Mouse (Mus musculus) liver, embryonic 18 days (tissue): ENCODE measurements around the gene Smpd4. TPM values are rescaled to one million over a fixed set of nuclear protein-coding genes. Genes with fewer than 3 reads are reported as not detected.

ENCODE experiments used
- polyA plus RNA-seq: library from polyadenylated mRNA; depleted of rRNA; stranded (reverse); fragments of >200 nt; gene quantifications from 2 replicates; pipeline ENCODE4 v1.2.3, GENCODE M21; 2012; rRNA removed

Smpd4 gene
- 17.5 and 17.6 TPM in 2 replicates for polyA plus RNA-seq

DNA sequence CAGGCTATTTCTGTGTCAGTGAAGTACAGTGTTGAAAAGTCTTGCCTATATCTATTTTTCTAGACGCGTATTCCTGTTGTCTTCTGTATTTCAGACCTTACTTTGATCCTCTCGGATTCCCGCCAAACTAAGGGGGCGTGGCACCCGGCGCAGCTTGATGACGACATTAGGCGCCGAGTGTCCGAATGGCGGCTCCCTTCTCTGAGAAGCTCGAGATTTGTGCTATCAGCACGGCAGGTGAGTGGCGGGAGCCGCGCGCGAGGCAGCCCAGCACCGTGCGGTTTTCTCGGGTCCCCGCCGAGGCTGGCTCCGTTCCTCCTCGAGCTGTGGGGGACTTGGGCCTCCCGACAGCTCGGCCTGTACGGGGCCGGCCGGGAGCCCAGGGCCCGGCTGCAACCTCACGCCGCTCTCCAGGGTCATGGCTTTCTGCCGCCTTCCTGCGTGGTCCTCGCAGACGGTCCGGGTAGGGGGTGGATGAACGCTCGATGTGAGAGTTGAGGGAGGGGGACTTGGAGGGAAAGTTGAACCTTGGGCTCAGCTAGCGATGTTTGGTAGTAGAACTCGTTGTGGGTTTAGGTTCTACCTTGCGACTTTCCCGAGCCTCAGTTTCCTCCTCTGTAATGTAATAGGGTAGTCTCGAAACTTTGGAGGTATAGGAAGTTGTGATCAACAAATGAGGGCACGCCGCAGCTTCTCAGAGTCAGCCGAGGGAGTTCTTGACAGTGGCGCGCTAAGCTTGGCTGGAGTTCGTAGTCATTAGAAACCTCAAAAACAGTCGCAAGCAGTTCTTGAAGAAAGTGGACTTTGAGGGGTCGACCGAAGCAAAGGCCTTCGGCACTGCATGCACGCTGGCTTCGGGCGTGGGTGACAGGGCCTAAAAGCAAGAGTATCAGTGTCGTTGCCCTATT is at the start of gene Smpd4:
TSS of gene Smpd4 (plus strand) at position 157 of the 908 bp plus-strand sequence.

DNA sequence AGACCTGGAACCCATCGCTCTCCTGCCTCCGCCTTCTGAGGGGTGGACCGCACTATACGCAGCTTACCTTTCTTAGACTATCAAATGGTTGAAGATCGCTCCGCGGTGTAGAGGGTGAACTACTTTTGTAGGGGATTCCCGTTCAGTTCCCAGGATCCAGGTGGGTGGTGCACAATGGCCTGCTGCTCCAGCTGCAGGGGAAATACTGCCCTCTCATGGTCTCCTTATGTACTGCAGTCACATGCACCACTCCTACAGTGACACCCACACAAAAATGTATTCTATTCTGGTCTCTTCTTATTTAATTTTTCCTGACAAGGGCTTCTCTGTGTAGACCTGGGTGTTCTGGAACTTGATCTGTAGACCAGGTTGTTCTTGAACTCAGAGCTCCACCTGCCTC is 36.1 kb upstream of the Smpd4 start, which contains the start of gene Slc7a4:
TSS of gene Slc7a4 (minus strand) at position 151 of the 400 bp plus-strand sequence.

DNA sequence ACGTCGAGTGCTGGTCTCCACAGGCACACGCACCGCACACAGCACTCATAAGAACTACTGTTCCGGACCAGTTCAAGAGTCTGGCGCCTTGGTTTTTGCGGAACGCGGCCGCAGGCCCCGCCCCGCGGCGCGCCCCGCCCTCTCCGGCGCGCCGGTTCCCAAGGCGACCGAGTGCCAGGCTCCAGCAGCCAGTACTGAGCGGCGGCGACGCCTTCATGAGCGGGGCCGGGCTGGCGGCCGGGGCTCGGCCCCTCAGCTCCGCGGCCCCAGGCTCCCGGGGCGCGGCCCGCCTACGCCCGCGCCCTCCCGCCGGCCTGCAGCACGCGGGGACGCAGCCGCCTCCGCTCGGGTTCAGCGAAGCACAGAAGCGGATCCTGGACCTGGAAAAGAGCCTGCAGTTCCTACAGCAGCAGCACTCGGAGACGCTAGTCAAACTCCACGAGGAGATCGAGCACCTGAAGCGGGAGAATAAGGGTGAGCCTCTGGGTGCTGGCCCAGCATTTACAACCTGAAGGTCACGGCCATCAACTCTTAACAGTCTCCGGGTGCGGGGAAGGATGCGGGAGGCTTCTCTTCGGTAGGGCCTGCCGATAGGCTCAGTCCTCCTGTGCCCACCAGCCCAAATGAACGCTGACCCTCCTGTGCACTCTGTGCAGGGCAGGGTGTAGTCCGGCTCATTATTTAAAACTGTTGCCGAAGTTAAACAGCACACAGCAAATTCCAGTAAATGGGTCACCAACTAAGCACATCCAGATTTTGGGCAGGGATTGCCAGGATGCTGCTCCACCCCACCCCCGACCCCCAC is 27.4 kb downstream of the Smpd4 start, which contains the start of gene Ccdc74a:
TSS of gene Ccdc74a (plus strand) at position 161 of the 805 bp plus-strand sequence.

Other genes with a start within 250 kb of the Smpd4 start
- gene Snap29, start 213.4 kb upstream of the Smpd4 start, polyA plus RNA-seq = 3.8 and 4.5 TPM in 2 replicates
- 13.2 and 15.5 TPM in 2 replicates for gene Pi4ka, start 213.0 kb upstream of the Smpd4 start, polyA plus RNA-seq
- gene Crkl, start 167.4 kb upstream of the Smpd4 start, polyA plus RNA-seq = 7.5 and 7.8 TPM in 2 replicates
- 14.7 and 16.2 TPM in 2 replicates for gene Aifm3, start 129.7 kb upstream of the Smpd4 start, polyA plus RNA-seq
- 68.0 and 81.9 TPM in 2 replicates for gene Lztr1, start 110.7 kb upstream of the Smpd4 start, polyA plus RNA-seq
- gene Thap7, start 88.2 kb upstream of the Smpd4 start, polyA plus RNA-seq = 18.5 and 20.1 TPM in 2 replicates
- gene Lrrc74b, start 58.1 kb upstream of the Smpd4 start, polyA plus RNA-seq = 0.06 and 0.11 TPM in 2 replicates
- gene P2rx6, start 57.5 kb upstream of the Smpd4 start, polyA plus RNA-seq = 0.08 and 0.10 TPM in 2 replicates
- 5.4 and 6.0 TPM in 2 replicates for gene Slc7a4, start 36.1 kb upstream of the Smpd4 start, polyA plus RNA-seq
- gene Ccdc74a, start 27.1 kb downstream of the Smpd4 start, polyA plus RNA-seq = 1.6 and 1.8 TPM in 2 replicates
- gene Med15, start 113.5 kb downstream of the Smpd4 start, polyA plus RNA-seq = 12.6 and 18.0 TPM in 2 replicates
- gene Klhl22, start 140.3 kb downstream of the Smpd4 start, polyA plus RNA-seq = 14.3 and 15.0 TPM in 2 replicates
- 4.7 and 6.5 TPM in 2 replicates for gene Scarf2, start 177.9 kb downstream of the Smpd4 start, polyA plus RNA-seq
- not detected in 2 replicates for gene B830017H08Rik, start 213.8 kb downstream of the Smpd4 start, polyA plus RNA-seq
- gene Car15, start 219.0 kb downstream of the Smpd4 start, polyA plus RNA-seq = 1.0 and 1.6 TPM in 2 replicates